Mouse (Mus musculus) left cerebral cortex, postnatal 14 days (tissue): Measurements from ENCODE around the gene Adad2. TPM values are rescaled to one million over a fixed set of nuclear protein-coding genes. Genes with fewer than 3 reads are reported as not detected.
A peak's percentile ranks its signal among the peaks of the same experiment; 100 is the strongest.

Experiments
- DNase-seq, 2 experiments: peaks; one replicate each; pipeline ENCODE4 v3.0.0; 2021 to 2022; ENCODE audit warnings: low spot score in 2 of 2, mixed read lengths in 1 of 2
- intact Hi-C: fragments of 180-260 bp; cut with DNase I; formaldehyde crosslinking; loops from one replicate; pipeline ENCODE4 v1.15.1; 2025
- total RNA-seq, 2 experiments: library from RNA; stranded (reverse); gene quantifications; 2 replicates each; pipeline ENCODE4 v1.2.3; 2021

Gene Adad2
- total RNA-seq, 2 experiments from 2014 or later: 0.29 TPM; not detected in 1

- intact Hi-C loops: no loop called here
- DNase-seq: no peak
These were observed 6.3 kb upstream of the Adad2 start for GRCm38 (mm10) chr8:119606224-119606623.

GRCm38 (mm10) chr8:119615096-119615495 is 2.5 kb downstream of the Adad2 start:
- intact Hi-C loops: no loop called here
- no peak for DNase-seq

GRCm38 (mm10) chr8:119616358-119616757 is 3.8 kb downstream of the Adad2 start:
- intact Hi-C loops: no loop called here

GRCm38 (mm10) chr8:119616811-119617210 is 4.3 kb downstream of the Adad2 start:
- intact Hi-C loops: no loop called here
- no peak for DNase-seq

More at GRCm38 (mm10) chr8:119616358-119616757, 3.8 kb downstream of the Adad2 start:
- no peak for DNase-seq

GRCm38 (mm10) chr8:119617586-119617985 is 5.0 kb downstream of the Adad2 start:
- no peak for DNase-seq
- intact Hi-C loops: no loop called here

GRCm38 (mm10) chr8:119618887-119619286 is 6.3 kb downstream of the Adad2 start:
- DNase-seq: no peak
- intact Hi-C loops: no loop called here

GRCm38 (mm10) chr8:119620116-119620840 is 7.7 kb downstream of the Adad2 start:
- DNase-seq: no peak
- intact Hi-C loops: no loop called here

GRCm38 (mm10) chr8:119620848-119621465 is 8.4 kb downstream of the Adad2 start:
- intact Hi-C loops: no loop called here

GRCm38 (mm10) chr8:119622555-119622954 is 10.0 kb downstream of the Adad2 start:
- intact Hi-C loops: no loop called here
- no peak for DNase-seq

More at GRCm38 (mm10) chr8:119620848-119621465, 8.4 kb downstream of the Adad2 start:
- no peak for DNase-seq

GRCm38 (mm10) chr8:119623061-119623460 is 10.5 kb downstream of the Adad2 start:
- no peak for DNase-seq
- intact Hi-C loops: no loop called here

- DNase-seq: no peak
- intact Hi-C loops: no loop called here
These were observed 11.2 kb downstream of the Adad2 start for GRCm38 (mm10) chr8:119623744-119624143.

GRCm38 (mm10) chr8:119624916-119625315 is 12.4 kb downstream of the Adad2 start:
- intact Hi-C loops: no loop called here
- DNase-seq: no peak

GRCm38 (mm10) chr8:119625788-119626187 is 13.2 kb downstream of the Adad2 start:
- intact Hi-C loops: no loop called here
- DNase-seq: no peak

GRCm38 (mm10) chr8:119627199-119627598 is 14.7 kb downstream of the Adad2 start:
- DNase-seq: no peak
- intact Hi-C loops: no loop called here

- no peak for DNase-seq
- intact Hi-C loops: no loop called here
These were observed 15.2 kb downstream of the Adad2 start for GRCm38 (mm10) chr8:119627613-119628359.

- no peak for DNase-seq
- intact Hi-C loops: no loop called here
These were observed 18.3 kb downstream of the Adad2 start for GRCm38 (mm10) chr8:119630841-119631240.

- no peak for DNase-seq
- intact Hi-C loops: no loop called here
These were observed 19.7 kb downstream of the Adad2 start for GRCm38 (mm10) chr8:119632246-119632645.

GRCm38 (mm10) chr8:119632909-119633308 is 20.4 kb downstream of the Adad2 start:
- intact Hi-C loops: no loop called here
- DNase-seq: peak in 1 of 2 experiments; percentile 22

GRCm38 (mm10) chr8:119634616-119635336 is 22.2 kb downstream of the Adad2 start:
- intact Hi-C loops: no loop called here

GRCm38 (mm10) chr8:119635378-119635777 is 22.8 kb downstream of the Adad2 start, which contains the start of gene Kcng4:
Gene Kcng4 (minus strand): TSS chr8:119635680.
- no peak for DNase-seq

More at GRCm38 (mm10) chr8:119634616-119635336, 22.2 kb downstream of the Adad2 start:
- no peak for DNase-seq

More at GRCm38 (mm10) chr8:119635378-119635777, 22.8 kb downstream of the Adad2 start, which contains the start of gene Kcng4:
- intact Hi-C loops: no loop called here
